Mouse (Mus musculus) mouse embryonic stem cell (cell line): ENCODE measurements around the gene Bcl10.

Experiments used
- in situ Hi-C, 2 experiments: fragments of 300-500 bp; cut with MboI; formaldehyde crosslinking; loops; 1 replicate in 1 of 2; 3 replicates in 1 of 2; pipeline ENCODE4 v1.14.3; 2019 to 2020; ENCODE audit warnings: low sequenced_read_pairs in 2 of 2, low pct_unique_long_range_greater_than_20kb in 1 of 2, mixed read lengths in 1 of 2; ENCODE audit not compliant: unreplicated experiment in 1 of 2

Gene Bcl10

DNA sequence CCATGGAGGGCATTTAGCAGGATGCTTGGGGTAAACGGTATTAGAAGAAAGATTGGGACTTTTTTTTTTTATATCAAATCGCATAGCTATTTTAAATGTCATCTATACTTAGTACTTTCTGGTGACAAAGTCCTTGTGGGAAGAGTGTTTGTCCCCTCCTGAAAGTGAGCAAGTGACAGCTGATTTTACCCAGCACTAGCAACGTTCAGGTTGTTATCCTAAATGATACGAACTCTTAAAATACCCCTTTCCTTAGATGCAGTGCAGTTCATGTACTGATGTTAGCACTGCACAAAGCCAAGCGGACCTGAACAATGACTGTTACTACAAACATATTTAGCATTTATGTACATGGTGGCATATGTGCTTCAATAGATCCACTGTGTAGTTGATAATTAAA is 44.2 kb downstream of the Bcl10 start:
- in situ Hi-C loops: no loop called here

DNA sequence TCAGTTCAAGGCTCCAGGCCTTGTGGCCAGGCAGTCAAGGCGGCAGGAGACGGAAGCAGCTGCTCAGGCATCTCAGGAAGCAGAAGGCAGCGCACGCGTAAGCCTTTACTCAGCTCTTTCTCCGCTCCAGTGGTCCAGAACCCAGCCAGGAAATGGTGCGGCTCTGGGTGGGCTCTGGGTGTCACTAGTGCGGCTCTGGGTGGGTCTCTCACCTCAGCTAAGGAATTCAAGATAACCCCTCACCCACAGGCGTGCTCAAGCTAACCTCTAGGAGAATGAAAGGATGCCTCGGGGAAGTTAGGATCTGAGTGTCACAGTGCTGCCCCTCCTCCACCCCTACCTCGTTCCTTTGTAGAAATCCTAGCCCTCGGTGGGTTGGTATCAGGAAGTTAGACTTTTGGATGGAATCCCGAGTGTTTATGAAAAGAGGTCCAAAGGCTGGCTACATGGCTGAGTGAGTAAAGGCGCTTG is 46.5 kb downstream of the Bcl10 start:
- in situ Hi-C loops: no loop called here

DNA sequence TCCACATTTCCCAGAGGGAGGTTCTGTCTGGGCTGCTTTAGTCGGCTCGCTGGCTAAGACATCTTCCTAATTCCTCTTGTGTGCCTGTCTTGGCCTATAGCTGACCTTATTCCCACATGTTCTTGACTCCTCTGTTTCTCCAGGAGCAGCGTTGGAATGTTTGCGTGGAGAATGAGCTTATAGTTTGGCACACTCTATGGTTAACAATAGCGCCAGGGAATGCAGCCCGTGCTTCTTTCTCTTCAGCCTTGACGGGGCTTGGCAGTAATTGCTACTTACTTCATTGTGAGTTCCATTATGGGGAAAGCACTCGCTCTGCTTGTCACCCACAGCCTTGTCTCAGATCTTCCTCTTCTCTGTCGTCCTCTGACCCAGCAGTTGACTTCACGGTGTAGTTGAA is 48.9 kb downstream of the Bcl10 start:
- in situ Hi-C loops: no loop called here

DNA sequence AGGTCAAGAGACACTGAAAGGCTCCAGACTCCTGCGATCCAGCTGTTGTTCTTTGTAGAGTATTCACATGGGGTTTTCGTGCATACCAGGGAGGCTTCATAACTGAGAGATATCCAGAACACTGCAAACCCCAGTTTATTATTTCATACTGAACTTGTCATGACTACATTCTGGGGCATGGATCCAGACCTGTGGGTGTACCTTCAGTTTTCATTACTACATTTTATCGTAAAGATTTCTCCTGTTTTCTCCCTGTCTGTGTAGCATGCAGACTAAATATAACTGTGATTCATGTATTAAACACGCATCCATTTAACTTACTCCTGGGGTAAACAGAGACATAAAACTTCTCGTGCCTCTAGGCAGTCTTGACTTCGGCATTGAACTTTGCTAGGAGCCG is 52.4 kb downstream of the Bcl10 start:
- in situ Hi-C loops: no loop called here
